Mouse (Mus musculus) urinary bladder, postnatal 25 days (tissue): ENCODE measurements around the gene Nup62.
A peak's percentile ranks its signal among the peaks of the same experiment; 100 is the strongest.
"Not testable (repeated sequence)": the region's sequence is repeated elsewhere in the genome, so short reads cannot be mapped to it uniquely, and the experiment has no call there.

Experiments
- DNase-seq: peaks from one replicate; pipeline ENCODE4 v3.0.0; 2022; ENCODE audit warnings: low spot score

The Nup62 gene

DNA sequence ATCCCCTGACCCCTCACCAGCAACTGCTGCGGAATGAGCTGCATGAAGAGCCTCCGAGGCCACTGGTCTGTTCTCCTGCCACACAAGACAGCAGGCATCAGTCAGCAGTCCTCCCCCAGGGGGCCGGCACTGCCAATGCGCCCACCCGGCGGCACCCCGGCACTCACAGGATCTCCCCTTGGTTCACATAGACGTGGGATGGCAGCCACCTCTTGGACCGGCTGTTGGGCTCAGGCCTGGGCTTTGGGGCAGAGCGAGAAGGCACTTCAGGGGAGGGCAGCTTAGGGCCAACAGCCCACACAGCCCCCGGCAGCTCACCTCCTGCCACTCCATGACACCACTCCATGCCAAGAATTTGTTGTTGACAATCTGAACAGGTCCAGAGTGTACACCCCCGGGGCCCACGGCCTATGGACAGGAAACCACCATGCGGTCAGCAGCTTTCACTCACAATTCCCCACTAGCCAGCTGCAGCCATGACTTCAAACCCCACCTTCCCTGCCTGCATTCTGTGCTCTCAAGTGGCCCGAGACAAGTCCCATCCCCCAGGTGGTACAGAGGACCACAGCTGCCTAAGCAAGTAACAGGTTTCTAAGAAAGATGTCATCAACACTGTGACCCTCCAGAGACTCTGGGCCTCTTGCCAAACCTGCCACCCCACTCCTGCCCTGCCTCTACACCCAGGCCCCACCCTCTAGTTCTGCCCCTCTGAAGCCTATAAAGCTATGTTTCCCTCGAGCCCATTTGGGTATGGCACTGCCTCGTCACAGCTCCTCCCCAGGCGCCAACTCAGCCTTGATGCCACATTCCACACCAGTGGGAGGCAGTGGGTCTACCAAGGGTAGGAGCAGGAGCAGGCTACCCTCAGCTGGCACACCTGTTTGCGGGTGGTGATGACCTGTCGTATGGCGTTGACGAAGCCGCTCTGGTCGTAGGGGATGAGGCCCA, 49.0 kb downstream of the Nup62 start:
- no peak for DNase-seq

DNA sequence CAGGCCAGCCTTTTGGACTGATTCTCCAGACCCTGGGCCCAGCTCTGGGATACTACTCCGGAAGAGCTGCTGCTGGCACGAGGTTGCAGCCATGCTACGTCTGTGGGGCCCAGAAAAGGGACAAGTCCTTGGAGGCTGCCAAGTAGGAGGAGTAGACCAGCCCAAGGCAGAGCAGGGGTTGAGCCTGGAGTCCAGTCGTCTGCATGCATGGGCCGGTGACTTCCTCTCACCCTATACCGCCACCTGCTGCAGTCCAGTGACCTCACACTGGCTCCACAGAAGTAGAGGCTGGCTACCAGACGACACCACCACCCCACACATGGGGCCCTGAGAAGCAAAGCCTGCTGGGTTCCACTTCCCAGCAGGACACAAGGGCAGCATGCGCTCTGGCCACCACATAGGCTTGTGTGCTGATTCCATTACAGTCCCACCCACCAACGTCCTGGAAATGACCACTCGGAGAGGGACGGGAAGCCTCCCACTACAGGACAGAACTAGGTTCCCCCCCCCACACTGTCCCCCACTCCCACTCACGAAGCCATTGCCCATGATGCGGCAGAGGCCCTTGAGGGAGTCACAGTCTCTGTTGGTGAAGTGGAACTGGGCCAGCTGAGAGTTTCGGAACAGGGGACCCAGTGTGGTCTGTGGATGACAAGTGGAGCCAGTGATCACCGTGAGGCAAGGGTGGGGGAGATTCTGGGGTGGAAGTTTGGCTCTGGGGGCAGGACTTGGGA, 50.6 kb downstream of the Nup62 start:
- DNase-seq: no peak

DNA sequence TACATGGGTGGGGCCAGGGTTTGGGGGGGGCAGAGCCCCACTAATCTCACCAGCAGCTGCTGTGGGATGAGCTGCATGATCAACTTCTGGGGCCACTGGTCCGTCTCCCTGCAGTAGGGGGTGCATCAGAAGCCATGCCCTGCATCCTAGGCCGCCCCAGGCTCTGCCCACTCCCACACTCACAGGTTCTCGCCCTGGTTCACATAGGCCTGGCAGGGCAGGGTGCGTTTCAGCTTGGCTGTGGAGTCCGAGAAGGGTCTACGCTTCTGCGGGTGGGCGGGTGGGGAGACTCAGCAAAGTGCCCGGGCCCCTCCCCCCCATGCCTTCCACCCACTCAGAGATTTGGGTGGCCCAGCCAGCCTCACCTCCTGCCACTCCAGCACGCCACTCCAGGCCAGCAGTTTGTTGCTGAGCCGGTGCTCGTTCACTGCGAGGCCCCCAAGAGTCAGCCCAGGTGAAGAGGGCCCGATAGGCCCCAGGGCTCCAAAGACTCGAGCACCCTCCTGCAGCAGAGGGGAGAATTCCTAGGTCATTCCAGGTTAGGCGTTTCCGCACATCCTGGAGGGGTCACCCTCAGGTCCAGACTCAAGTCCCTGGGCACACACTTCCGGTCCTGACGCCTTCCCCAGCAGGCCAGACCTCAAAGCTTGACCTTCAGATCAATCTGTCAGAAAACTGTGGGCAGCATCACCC, 51.3 kb downstream of the Nup62 start:
- no peak for DNase-seq

DNA sequence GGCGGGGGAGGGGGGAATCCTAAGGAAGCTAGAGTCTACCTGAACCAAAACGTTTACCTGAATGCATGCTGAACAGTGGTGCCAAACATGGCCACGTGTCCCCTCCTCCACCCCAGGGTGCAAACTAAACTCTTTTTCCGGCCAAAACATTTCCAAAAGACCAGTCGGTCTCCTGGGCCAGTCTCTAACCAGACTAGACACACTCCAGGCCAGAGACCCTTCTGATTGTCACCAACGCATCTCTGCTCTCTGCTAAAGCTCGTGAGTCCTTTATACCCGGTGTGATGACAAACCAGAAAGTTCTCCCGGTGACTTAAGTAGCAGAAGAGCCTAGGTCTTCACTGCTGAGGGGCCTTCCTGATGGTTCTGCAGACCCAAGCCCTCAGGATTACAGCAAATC, 51.9 kb downstream of the Nup62 start:
- no peak for DNase-seq

DNA sequence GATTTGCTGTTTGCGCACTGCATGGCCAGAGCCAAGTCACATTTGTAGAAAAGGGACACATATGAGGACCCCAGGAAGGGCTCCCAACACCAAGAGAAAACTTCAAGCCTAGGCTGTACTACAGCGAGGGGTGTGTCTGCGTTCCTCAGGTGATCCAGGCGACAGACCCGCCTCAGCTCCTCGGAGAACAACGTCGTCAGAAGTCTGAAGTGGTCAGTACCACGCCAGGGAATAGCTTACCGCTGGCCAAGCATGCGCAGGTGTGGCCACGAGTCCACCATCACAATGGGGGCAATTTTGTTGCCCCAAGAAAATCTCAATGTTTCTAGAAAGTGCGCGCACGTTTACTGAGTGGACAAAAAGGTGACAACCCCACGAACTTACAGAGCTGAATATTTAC, 52.6 kb downstream of the Nup62 start:
- DNase-seq: no peak

DNA sequence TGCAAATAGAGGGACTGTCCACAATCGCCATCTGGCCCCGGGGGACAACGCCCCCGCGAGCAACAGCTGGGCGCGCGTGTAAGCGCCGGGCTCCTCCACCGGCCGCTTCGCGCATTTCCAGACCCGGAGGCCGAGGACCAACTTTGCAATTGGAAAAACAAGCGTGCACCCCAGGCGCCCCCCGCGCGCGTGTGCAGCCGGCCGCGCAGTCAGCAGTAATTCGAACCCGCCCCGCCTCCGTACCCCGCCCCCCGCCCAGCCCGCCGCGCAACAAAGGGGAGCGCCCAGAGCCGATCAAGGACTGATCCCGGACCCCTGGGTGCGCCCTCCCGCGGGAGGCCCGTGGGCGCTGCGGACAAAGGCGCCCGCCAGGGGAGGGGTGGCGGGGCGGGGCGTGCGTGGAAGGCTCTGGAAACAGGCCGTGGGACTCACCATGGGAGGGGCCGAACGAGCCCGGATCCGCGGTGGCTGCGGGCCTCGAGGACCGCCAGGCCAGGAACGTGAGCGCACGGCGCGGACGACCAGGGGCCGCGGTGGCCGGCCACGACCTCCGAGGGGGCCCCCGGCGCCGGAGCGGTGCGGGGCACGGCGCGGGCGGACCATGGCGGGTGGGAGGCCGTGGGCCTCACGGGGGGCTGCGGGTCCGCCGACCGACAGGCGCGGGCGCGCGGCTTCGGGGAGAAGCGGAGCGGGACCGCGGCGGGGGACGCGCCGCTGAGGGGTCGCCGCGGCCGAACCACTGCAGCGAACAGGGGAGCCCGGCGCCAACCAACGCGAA, 53.2 kb downstream of the Nup62 start:
- DNase-seq: peak; percentile 62

DNA sequence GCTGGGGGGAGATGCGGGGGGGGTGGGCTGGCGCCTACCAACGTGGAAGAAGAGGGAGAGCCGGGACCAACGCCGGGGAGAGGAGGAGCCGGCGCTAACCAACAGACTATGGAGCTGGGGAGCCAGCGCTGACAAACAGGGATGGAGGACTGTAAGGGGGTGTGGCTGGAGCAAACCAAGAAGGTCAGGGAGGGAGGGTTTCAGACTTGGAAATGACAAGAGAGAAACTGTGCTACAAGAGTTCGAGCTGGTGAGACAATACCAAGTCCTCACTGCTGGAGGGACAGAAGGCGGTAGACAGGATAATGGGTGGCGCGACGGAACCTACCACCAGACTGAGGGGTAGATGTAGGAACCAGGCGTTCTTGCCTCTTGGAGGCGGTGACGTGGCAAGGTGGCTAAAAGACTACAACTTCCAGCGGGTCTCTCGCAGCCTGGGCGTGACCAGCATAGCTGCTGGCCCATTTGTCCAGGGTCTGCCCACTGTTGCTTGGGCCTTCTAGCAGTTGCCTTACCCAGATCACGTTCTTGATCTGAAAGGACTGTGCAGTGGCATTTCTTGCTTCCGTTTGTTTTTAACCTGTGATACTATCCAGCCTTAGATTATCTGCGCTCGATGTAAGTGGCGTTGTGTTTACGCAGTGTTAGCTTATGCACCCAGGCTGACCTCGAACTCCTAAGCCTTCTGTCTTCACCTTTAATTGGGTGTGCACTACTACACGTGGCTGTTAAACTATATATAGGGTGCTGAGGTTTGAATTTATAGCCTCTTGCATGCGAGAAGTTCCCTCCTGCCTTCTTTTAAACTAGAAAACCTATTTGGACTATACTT, 54.0 kb downstream of the Nup62 start, which contains the start of gene Ptov1:
Gene Ptov1 (minus strand): TSS at position 92 of the 832 bp plus-strand sequence.
- peak; percentile 72 for DNase-seq

DNA sequence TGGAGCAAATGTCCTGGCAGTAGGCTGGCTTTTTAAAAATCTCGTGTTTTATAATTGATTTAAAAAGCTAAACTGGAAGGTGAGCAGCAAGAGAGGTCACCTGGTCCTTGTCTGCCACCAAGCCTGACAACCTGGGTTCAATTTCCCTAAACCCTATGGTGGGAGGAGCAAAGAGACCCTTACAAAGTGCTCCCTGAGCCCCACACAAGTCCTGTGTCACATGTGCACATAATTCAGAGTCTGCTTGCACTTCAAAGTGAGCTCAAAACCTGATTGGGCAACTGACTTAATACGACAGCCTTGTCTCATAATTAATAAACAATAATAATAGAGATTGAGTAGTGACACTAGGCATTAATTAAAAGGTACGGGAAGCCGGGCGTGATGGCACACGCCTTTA, 54.7 kb downstream of the Nup62 start:
- no peak for DNase-seq

DNA sequence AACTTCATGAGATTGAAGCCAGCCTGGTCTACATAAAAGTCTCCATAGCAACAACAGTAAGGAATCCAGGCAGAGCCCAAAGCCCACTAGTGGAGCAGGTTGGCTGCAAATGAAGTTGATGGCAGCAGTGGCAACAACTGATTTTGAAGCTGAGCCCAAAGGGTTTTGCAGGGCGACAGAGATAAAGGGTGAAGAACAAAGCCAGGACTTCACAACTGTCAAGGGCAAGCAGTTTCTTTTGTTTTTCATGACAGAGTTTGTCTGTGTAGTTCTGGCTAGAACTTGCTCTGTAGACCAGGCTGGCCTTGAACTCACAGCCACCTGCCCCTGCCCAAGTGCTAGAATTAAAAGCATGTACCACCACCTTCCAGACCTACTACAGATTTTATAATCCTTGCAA, 55.3 kb downstream of the Nup62 start:
- DNase-seq: no peak

DNA sequence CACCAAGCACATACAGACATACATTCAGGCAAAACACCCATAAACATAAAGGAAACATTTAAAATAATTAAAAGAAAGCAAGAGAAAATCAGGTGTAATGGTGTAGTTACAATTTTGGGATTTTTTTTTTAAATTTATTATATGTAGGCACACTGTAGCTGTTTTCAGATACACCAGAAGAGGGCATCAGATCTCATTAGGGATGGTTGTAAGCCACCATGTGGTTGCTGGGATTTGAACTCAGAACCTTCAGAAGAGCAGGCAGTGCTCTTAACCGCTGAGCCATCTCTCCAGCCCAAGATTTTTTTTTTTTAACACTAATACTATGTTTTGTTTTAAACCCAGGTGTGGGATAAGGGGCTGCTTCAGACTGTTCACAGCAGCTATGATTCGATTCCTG, 55.9 kb downstream of the Nup62 start:
- not testable (repeated sequence) for DNase-seq

DNA sequence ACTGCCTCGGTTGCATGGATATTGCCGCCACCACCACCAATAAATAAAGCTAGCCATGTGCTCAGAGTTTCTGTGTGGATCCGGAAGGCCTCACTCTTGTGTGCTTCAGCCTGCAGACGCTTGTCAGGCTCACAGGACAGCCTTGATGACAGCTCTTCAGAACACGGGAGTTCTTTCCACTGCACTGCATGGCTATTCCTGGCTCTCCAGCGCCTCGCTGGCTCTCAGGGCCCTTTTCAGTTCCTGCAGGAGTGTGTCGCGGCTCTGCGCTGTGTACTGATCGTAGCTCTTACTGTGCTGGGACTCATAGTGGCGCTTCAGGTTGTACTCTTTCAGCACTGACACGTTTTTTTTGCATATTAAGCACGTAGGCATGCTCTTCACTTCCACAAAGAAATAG, 61.9 kb downstream of the Nup62 start:
- no peak for DNase-seq
